Mouse (Mus musculus): Measurements from ENCODE around the gene Cyp27b1.

Gene Cyp27b1

GRCm38 (mm10) chr10:127085633-127086032, 37.6 kb downstream of the Cyp27b1 start:
- DNase-seq (ENCODE audit: low read depth, low spot score), result no peak

GRCm38 (mm10) chr10:127090560-127091411, 42.7 kb downstream of the Cyp27b1 start:
- peak; percentile 76 for DNase-seq (ENCODE audit: low read depth, low spot score)

- DNase-seq (ENCODE audit: low read depth, low spot score), result peak; percentile 63
These were observed 43.7 kb downstream of the Cyp27b1 start for GRCm38 (mm10) chr10:127091507-127092396.

- DNase-seq (ENCODE audit: low read depth, low spot score), result no peak
These were observed 44.7 kb downstream of the Cyp27b1 start for GRCm38 (mm10) chr10:127092742-127093141.

GRCm38 (mm10) chr10:127094382-127094802, 46.3 kb downstream of the Cyp27b1 start:
- DNase-seq (ENCODE audit: low read depth, low spot score), result peak; percentile 80

- DNase-seq (ENCODE audit: low read depth, low spot score), result no peak
These were observed 50.5 kb downstream of the Cyp27b1 start for GRCm38 (mm10) chr10:127098514-127098913.

GRCm38 (mm10) chr10:127099191-127099590, 51.1 kb downstream of the Cyp27b1 start:
- DNase-seq (ENCODE audit: low read depth, low spot score), result no peak

- no peak for DNase-seq (ENCODE audit: low read depth, low spot score)
These were observed 51.8 kb downstream of the Cyp27b1 start for GRCm38 (mm10) chr10:127099868-127100267.

- no peak for DNase-seq (ENCODE audit: low read depth, low spot score)
These were observed 52.4 kb downstream of the Cyp27b1 start for GRCm38 (mm10) chr10:127100414-127100813.

GRCm38 (mm10) chr10:127101151-127101550, 53.1 kb downstream of the Cyp27b1 start:
- no peak for DNase-seq (ENCODE audit: low read depth, low spot score)

Data from brain, adult 2 months (tissue).